Comparison of ENCODE assay signal across 18 mouse cellular contexts in genomic region chr10:70739348-70739966, GRCm38 (mm10).
A peak's percentile ranks its signal among the peaks of the same experiment; 100 is the strongest.
DNase-seq lines count a peak whose midpoint lies in the region; ATAC-seq and TF ChIP-seq lines count a peak whose summit lies in the region.
"Had no signal": no experiment of that assay in that cellular context is flagged by ENCODE, and none has a peak within 500 bp of the region (broad histone marks: within the 10 kb centered on the region; RNA-seq: fewer than 3 reads in every experiment).

No protein-coding gene starts in this region.

- H3K4me1 ChIP-seq in forebrain, embryonic 10.5 days, result no peaks in the 10 kb centered on the region
- peaks cover 6% of the 10 kb centered on the region; the same call in 1 of the 2 replicates for H3K4me1 ChIP-seq in forebrain, embryonic 13.5 days
- no peaks in the 10 kb centered on the region for H3K4me1 ChIP-seq in thymus, adult 2 months (replicated peaks; ENCODE audit: control insufficient read depth, insufficient read depth, low read length)
- H3K4me1 ChIP-seq: embryonic facial prominence, embryonic 15.5 days; hindbrain, embryonic 10.5 days; intestine, embryonic 15.5 days had no signal

- no peaks in the 10 kb centered on the region for H3K36me3 ChIP-seq in forebrain, embryonic 10.5 days (replicated peaks)
- no peaks in the 10 kb centered on the region for H3K36me3 ChIP-seq in forebrain, embryonic 13.5 days (ENCODE audit: poor library complexity, severe bottlenecking)
- no peaks in the 10 kb centered on the region for H3K36me3 ChIP-seq in thymus, adult 2 months (ENCODE audit: control insufficient read depth, insufficient read depth, low read length)
- H3K36me3 ChIP-seq: embryonic facial prominence, embryonic 15.5 days; G1E; hindbrain, embryonic 10.5 days; intestine, embryonic 15.5 days had no signal

- no peak overlapping the region for H3K4me3 ChIP-seq in forebrain, embryonic 10.5 days
- H3K4me3 ChIP-seq in forebrain, embryonic 13.5 days, result no peak overlapping the region
- no peak overlapping the region for H3K4me3 ChIP-seq in layer of hippocampus, adult 2 months
- H3K4me3 ChIP-seq in thymus, adult 2 months (ENCODE audit: control insufficient read depth, insufficient read depth, low read length), result no peak overlapping the region
- H3K4me3 ChIP-seq: embryonic facial prominence, embryonic 15.5 days; erythroblast, embryonic 14.5 days; hindbrain, embryonic 10.5 days; intestine, embryonic 15.5 days had no signal

- H3K27me3 ChIP-seq in forebrain, embryonic 10.5 days (ENCODE audit: poor library complexity, severe bottlenecking), result no peaks in the 10 kb centered on the region
- no peaks in the 10 kb centered on the region for H3K27me3 ChIP-seq in forebrain, embryonic 13.5 days
- no peaks in the 10 kb centered on the region for H3K27me3 ChIP-seq in thymus, adult 2 months (ENCODE audit: control insufficient read depth, insufficient read depth, low read length)
- H3K27me3 ChIP-seq: embryonic facial prominence, embryonic 15.5 days; intestine, embryonic 15.5 days had no signal

- H3K4me2 ChIP-seq in forebrain, embryonic 13.5 days, result no peak overlapping the region
- H3K4me2 ChIP-seq: embryonic facial prominence, embryonic 15.5 days; heart, embryonic 11.5 days; hindbrain, embryonic 14.5 days; intestine, embryonic 15.5 days had no signal

- ATAC-seq in forebrain, embryonic 13.5 days, result no peak
- ATAC-seq: intestine, embryonic 15.5 days had no signal

- WGBS in forebrain, embryonic 10.5 days, result 64% methylated on average over 9 of the region's 9 CpGs
- WGBS in forebrain, embryonic 13.5 days, result 44% methylated on average over 9 of the region's 9 CpGs
- 78% methylated on average over 9 of the region's 9 CpGs for WGBS in thymus, adult 2 months

- TF ChIP-seq CTCF in layer of hippocampus, adult 2 months (conservative IDR thresholded peaks at IDR 0.05), result no peak
- no peak for TF ChIP-seq CTCF in thymus, adult 2 months (IDR thresholded peaks at IDR 0.05; ENCODE audit: borderline replicate concordance, control insufficient read depth, extremely low read depth, insufficient read depth, low read length, poor library complexity)

- no peaks in the 10 kb centered on the region for H3K9me3 ChIP-seq in forebrain, embryonic 10.5 days
- no peaks in the 10 kb centered on the region for H3K9me3 ChIP-seq in forebrain, embryonic 13.5 days (replicated peaks)
- H3K9me3 ChIP-seq: embryonic facial prominence, embryonic 15.5 days; hindbrain, embryonic 10.5 days; intestine, embryonic 15.5 days had no signal

- TF ChIP-seq POLR2A in thymus, adult 2 months (IDR thresholded peaks at IDR 0.05; ENCODE audit: control insufficient read depth, extremely low read depth, insufficient read depth, low read length, poor library complexity), result no peak

- DNase-seq in forebrain, embryonic 10.5 days (ENCODE audit: extremely low spot score, low spot score), result no peak
- DNase-seq in layer of hippocampus, adult 2 months (ENCODE audit: low spot score in 2 of 2), result no peak
- no peak for DNase-seq in layer of hippocampus, adult 8-10 months (ENCODE audit: low spot score in 2 of 2)
- DNase-seq in ES-CJ7 (ENCODE audit: low read depth, low spot score), result peak; percentile 58
- DNase-seq in brain, adult 2 months (ENCODE audit: low read depth, low spot score), result peak; percentile 44
- no peak for DNase-seq in MN1 (ENCODE audit: low spot score)
- no peak for DNase-seq in thymus, adult 2 months
- DNase-seq: cerebellum, adult 11 months; cerebellum, adult 9-10 months; kidney, adult 18-20 months had no signal

- H3K9ac ChIP-seq in forebrain, embryonic 13.5 days, result no peak overlapping the region
- H3K9ac ChIP-seq: embryonic facial prominence, embryonic 15.5 days; hindbrain, embryonic 14.5 days; intestine, embryonic 15.5 days had no signal

- H3K27ac ChIP-seq in forebrain, embryonic 10.5 days, result 0 out of 2 replicates have a peak overlapping the region, but pooled peaks have one; percentile 11
- no peak overlapping the region for H3K27ac ChIP-seq in forebrain, embryonic 13.5 days
- peak overlapping the region; percentile 59 for H3K27ac ChIP-seq in layer of hippocampus, adult 2 months
- no peak overlapping the region for H3K27ac ChIP-seq in thymus, adult 2 months (ENCODE audit: control insufficient read depth, insufficient read depth, low read length)
- H3K27ac ChIP-seq: embryonic facial prominence, embryonic 15.5 days; hindbrain, embryonic 10.5 days; hindbrain, embryonic 14.5 days; intestine, embryonic 15.5 days had no signal

Comparison
In these comparisons a context has a peak if more than half of its experiments do, and no peak if none do; other contexts are left out.
1. H3K27ac ChIP-seq: peak in forebrain, embryonic 10.5 days (single experiment) and layer of hippocampus, adult 2 months (single experiment); none in forebrain, embryonic 13.5 days (single experiment) and thymus, adult 2 months (single experiment).
2. DNase-seq: peak in ES-CJ7 (single experiment) and brain, adult 2 months (single experiment); none in forebrain, embryonic 10.5 days (single experiment), layer of hippocampus, adult 2 months (0 of 2), layer of hippocampus, adult 8-10 months (0 of 2), MN1 (single experiment) and thymus, adult 2 months (single experiment).